Mouse (Mus musculus) adrenal gland, postnatal 36 days (tissue): Measurements from ENCODE around the gene Efcab12. TPM values are rescaled to one million over a fixed set of nuclear protein-coding genes. Genes with fewer than 3 reads are reported as not detected.
A peak's percentile ranks its signal among the peaks of the same experiment; 100 is the strongest.
"Not testable (repeated sequence)": the region's sequence is repeated elsewhere in the genome, so short reads cannot be mapped to it uniquely, and the experiment has no call there.

Experiments used
- DNase-seq, 2 experiments: peaks; one replicate each; pipeline ENCODE4 v3.0.0; 2021; ENCODE audit warnings: mixed read lengths in 1 of 2
- long read RNA-seq, 2 experiments: library from polyadenylated mRNA; stranded (forward); transcript quantifications; one replicate each; pipeline ENCODE4 v2.0.0; 2021; ENCODE audit warnings: borderline sequencing depth in 2 of 2
- total RNA-seq, 2 experiments: library from RNA; stranded (reverse); gene quantifications; 2 replicates each; pipeline ENCODE4 v1.2.3; 2021

The Efcab12 gene
- under 1 TPM; 0.36 to 0.86 TPM for total RNA-seq
- long read RNA-seq, experiment 1, partial matches to known transcripts: 0 of 1 reads
- long read RNA-seq, experiment 1, other reads (novel, unspliced or antisense): 0 of 1 reads
- long read RNA-seq, experiment 2: 0 reads

DNA sequence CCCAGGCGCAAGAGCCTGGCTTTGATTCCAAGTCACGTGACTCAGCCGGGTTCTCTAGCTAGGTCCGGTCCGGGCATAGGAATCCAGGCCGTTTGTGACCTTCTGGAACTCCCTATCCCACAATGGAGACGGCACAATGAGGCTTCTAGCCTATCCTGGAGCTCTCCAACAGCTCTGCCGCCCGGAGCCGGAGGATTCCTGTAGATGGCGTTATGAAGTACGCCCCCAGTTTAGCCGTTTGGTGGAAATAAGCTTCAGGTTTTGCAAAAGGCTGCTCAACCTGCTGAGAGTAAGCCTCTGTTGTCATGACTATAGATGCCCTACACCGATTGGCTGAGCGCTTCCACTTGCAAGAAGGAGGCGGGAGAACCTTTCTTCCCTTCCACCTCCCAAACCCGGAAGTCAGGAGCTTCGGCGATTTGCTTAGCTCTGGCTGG is at the start of gene Efcab12:
Gene Efcab12 (minus strand): TSS at position 252 of the 437 bp plus-strand sequence.
- DNase-seq: peak; percentile 78 to 81

DNA sequence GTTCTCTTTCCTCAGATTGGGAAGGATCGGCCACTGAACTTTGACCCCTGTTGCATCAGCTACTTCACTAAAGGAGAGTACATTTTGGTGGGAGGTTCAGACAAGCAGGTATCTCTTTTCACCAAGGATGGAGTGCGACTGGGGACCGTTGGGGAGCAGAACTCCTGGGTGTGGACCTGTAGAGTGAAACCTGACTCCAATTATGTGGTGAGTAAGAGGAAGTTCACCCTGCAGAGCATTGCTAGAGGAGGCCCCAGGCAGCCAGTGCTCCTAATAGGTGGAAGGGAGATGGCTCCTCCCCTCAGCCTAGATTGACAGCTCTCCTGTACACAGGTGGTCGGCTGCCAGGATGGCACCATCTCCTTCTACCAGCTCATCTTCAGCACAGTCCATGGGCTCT is 48.7 kb upstream of the Efcab12 start:
- no peak for DNase-seq

DNA sequence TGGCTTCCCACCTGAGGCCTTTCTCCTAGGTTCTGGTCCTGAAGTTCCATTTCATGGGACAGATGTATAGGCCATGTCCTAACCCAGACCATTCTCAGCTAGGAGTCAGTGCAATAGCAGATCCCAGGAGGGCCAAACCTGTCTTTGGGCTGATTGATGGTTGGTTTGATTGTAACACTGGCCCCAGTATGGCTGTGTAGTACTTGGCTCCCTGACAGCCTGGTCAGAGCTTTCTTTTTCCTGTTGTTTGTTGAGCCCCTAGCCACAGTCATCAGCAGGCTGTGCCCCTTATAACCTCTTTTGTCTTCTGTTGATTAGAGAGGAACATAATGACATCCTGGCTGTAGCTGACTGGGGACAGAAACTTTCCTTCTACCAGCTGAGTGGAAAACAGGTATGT is 45.8 kb upstream of the Efcab12 start:
- peak in 1 of 2 experiments; percentile 41 for DNase-seq

DNA sequence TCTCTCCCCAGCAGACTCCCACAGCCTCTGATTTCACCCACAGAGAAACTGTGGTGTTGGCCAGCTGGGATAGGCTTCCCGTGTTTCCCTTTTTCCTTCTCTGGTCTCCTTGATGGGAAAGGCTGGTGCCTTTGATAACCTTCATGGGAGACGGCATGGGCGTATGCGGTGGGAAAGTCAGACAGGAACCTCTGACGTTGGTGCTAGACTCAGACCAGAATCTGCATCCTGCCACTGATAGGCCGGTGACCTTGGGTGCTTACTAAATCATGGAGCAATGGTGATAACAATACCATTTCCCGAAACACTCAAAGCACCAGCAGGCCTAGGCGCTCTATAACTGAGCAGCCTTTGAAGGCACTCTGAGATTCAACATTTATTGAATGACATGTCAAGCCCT is 42.5 kb upstream of the Efcab12 start:
- peak; percentile 49 to 52 for DNase-seq

DNA sequence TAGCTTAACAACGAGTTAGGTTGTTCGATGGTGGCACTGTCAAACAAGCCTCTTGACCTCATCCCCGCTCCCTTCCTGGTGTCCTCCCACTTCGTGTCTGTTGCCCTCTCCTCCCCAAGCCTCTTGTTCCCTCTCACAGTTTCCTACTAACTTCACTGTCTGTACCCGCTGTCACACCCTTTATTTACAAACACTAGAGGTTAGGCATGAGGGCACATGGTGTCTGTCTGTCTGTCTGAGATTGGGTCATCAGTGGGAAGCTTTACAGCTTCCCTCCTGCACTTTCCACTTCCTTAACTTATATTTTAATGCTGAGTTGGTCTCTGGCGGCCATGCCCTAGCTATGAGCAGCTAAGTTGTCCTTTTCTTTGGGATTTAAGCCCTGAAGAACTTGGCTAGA is 41.5 kb upstream of the Efcab12 start:
- no peak for DNase-seq

DNA sequence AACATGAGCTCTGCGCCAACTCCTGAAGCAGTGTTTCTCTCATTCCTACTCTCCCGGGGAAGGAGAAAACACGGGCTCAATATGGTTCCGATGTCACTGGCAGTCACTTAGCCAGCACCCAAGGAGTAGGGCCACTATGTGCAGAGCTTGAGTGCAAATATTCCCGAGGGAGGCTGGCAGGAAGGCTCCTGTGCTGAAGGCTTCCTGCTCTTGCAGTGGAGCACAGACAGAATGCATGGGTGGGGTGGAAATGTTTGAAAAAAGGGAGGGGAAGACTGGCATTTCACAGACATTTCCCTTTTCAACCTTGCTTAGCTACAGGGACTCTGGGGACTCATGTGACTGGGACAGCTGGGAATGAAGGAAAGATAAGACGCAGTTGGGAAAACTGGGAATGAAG is 40.5 kb upstream of the Efcab12 start:
- DNase-seq: no peak

DNA sequence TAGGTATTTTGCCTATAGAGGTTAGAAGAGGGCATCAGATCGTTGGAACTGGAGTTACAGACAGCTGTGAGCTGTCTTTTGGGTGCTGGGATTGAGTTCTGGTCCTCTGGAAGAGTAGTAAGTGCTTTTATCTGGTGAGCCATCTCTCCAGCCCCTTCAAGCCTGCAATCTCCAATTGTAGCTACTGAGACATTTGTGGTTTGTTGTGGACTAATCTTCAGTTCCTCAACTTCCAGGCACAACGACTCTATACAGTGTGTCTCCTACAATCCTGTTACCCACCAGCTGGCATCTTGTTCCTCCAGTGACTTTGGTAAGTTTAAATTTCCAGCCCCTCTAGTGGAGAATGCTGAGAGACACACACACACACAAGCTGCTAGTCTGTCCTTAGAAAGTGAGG is 39.0 kb upstream of the Efcab12 start:
- DNase-seq: no peak

DNA sequence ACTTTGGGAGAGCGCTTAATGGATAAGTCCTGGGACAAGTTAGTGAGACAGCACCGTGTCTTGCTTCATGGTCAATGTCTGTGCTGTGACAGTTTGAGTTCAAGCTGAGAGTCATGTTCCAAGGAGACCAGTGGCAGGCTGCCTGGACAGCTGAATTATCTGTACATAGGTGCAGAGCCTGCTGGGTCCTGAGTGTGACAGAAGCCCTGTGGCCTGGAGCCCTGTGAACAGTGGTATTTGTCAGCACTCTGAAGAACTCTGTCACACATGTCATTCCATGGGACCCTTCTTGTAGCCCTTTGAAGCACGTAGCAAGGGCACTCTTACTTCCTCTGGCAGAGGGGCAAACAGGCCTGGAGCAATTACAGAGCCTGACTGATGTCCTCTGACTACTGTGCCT is 33.1 kb upstream of the Efcab12 start:
- not testable (repeated sequence) for DNase-seq

DNA sequence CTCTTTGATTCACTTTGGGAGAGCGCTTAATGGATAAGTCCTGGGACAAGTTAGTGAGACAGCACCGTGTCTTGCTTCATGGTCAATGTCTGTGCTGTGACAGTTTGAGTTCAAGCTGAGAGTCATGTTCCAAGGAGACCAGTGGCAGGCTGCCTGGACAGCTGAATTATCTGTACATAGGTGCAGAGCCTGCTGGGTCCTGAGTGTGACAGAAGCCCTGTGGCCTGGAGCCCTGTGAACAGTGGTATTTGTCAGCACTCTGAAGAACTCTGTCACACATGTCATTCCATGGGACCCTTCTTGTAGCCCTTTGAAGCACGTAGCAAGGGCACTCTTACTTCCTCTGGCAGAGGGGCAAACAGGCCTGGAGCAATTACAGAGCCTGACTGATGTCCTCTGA is 28.9 kb upstream of the Efcab12 start:
- DNase-seq: not testable (repeated sequence)

DNA sequence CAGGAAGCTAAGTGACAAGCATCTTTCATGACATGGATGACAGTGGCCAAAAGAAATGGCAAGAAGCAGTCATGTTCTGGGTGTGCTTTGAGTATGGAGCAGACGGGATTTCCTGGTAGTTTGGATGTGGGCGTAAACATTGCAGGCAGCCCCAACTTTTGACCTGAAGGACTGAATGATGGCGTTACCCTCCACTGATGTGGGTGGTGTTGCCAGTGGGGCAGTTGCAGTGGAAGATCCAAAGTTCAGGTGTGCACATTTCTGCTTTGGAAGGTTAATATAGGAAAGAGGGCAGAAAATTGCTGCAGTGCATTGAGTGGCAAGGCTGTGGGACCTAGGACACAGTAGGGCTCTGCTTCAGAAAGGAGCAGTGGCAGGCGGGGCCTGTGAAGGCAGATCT is 27.0 kb upstream of the Efcab12 start:
- DNase-seq: no peak

DNA sequence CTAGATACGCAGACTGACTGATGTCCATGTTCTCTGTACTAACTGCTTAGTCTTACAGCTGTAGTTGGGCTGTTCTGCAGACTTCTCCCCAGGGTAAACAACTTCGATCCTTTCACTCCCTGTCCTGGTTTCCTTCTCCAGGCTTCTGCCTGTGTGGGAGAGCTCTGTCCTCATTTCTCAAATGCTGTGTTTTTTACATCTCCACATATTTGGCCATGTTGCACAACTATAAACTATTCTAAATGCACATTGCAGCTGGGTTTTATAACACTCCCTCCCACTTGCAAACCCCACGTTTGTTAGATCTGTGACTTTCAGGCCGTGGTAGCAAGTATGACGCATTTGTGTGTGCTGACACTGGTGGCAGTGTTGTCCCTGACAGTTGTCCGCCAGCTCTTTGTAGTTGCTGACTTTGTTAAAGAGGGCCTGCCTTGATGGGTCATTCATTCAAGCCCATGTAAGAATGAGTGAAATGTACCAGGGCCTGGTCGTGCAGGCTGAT is 25.2 kb upstream of the Efcab12 start:
- DNase-seq: peak; percentile 23 to 35

DNA sequence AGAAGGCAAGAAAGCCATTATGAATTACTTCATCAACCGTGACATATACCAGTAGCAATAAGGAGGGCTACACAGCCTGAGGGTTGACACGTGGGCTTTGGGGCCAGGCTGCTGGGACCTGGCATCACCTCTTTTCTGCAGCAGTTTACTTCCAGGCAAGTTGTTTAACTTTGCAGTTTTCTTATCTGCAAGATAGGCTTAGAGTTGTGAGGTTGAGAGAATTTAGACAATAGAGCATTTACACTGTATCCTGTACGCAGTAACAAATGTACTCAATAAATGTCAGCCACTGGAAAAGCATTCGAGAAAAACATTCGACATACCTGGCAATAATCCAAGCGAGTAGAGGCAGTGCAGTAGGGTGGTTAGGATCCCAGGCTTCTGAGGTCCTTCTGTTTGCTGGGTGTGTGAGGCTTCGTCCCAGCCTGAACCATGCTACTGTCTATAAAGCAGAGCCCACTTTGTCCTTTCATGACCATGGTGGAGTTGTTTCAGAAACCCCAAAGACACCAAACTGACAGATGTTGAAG is 21.9 kb upstream of the Efcab12 start:
- no peak for DNase-seq

DNA sequence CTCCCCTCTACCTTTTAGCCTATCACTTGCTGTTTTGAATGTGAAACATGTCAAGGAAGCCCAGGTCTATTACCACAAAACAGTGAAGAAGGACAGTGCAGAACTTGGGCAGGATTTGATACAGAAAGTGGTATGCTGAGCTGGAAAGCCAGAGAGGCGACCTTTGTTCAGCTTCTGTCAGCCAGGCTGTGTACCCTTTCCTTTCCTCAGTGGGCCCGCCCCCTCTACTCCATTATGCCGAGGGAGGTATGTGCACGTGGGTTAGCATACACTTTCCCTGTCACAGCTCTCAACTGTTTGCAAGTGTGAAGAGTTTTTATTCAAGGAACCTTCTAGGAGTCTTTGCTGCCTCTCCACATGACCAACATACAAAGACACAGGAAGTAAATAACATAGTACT is 21.0 kb upstream of the Efcab12 start:
- DNase-seq: no peak

DNA sequence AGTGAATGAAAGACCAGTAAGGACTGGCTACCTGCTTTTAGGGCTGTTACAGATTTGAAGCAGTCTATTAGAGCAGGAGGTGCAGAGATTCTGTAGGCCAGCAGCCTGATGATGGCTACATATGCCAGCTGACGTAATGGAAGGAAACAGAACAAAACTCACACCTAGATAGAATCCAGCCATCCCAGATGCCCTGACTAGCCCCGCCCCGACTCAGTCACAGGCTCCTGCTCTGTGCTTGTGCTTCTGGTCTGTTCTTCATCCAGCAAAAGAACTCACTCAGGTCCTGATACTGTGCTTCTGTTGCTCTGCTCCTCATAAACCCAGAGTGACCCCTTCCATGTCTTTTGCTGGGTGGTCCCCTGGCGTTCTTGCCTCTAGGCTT is 18.1 kb upstream of the Efcab12 start:
- peak in 1 of 2 experiments; percentile 24 for DNase-seq

DNA sequence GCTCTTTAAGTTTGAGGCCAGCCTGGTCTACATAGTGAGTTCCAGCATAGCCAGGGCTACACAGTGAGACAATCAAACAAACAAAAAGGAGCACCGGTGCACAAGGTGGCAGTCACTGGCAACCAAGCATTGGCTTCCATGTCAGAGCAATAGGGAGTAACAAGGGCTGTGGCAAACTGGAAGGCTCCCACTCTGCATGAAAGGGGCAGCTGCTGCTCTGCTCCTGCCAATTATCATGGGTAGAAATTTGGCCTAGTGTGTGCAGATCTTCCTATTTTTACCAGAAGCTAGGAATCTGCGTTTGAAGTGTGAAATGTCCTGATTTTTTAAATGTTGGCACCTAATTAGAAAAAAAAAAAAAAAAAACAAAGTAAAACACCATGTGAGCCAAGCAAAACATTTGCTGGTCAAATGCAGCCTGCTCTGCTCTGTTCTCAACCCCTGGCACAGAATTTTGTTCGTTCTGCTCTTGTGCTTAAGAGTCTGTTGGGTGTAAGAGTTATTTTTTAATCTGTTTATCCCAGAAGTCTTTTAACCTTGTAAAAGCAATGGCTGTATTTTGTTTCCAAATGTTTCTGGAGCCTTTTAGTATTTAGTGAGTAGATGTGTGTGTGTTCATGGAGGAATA is 17.6 kb upstream of the Efcab12 start:
- DNase-seq: no peak

DNA sequence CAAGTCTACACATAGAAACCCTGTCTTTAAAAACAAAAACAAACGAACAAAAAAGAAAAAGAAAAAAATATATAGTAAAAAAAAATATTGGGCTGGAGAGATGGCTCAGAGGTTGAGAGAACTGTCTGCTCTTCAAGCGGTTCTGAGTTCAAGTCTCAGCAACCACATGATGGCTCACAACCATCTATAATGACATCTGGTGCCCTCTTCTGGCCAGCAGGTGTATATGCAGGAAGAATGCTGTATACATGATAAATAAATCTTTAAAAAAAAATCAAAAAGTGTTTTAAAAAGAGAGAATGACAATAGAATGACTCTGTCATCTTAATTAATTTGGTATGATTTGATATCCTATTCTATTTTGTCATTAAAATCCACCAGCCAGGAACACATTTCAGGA is 16.2 kb upstream of the Efcab12 start:
- DNase-seq: peak in 1 of 2 experiments; percentile 16

DNA sequence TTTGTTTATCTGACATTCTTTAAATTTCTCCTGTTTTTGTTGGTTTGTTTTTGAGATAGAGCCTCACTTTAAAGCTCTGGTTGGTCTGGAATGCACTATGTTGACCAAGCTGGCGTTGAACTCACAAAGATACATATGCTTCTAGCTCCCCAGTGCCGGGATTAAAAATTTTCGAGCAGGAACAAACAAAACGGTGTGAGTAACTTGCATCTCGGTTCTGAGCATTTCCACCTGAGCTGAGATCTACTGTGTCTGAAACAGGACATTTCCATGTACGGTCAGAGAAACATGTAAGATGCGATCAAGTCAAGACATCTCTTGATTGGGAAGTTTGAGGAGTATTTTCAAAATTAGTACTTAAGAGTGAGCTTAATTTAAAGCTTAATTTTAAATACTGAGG is 15.8 kb upstream of the Efcab12 start:
- DNase-seq: no peak

DNA sequence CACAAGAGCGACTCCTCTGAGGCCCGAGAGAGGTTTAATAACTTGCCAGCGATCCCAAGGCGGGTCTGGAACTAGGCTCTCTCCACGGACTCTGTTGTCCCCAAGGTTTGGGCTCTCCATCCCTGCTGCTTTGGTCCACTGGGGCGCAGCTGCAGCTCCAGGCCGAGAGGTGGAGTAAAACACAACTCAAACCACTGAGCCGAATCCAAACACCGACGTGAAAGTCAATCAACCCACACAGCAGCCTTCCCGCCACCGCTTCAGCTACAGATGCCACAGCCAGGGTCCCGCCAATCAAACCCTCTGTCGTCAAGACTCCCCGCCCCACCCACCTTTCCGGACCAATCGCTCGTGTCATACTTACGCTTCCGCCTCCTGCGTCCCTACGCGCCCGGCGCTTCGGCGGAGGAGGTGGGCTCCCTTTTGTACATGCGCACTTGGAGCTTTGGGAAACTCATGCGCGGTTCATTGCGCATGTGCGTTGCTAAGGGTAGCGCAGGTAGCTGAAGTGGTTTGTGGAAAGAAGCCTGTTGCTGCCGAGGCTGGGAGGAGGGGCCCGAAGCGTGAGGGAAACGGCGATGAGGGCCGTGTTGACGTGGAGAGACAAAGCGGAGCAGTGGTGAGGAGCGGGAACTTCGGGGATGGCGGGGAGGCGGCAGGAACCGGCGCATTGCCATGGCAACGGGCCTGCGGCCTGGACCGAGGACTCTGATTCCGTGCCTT is 15.0 kb upstream of the Efcab12 start, which contains the start of the genes Mbd4 and Ift122:
Gene Mbd4 (minus strand): TSS at position 281 of the 723 bp plus-strand sequence.
Gene Ift122 (plus strand): TSS at position 380 of the 723 bp plus-strand sequence.
- DNase-seq: peak; percentile 99

DNA sequence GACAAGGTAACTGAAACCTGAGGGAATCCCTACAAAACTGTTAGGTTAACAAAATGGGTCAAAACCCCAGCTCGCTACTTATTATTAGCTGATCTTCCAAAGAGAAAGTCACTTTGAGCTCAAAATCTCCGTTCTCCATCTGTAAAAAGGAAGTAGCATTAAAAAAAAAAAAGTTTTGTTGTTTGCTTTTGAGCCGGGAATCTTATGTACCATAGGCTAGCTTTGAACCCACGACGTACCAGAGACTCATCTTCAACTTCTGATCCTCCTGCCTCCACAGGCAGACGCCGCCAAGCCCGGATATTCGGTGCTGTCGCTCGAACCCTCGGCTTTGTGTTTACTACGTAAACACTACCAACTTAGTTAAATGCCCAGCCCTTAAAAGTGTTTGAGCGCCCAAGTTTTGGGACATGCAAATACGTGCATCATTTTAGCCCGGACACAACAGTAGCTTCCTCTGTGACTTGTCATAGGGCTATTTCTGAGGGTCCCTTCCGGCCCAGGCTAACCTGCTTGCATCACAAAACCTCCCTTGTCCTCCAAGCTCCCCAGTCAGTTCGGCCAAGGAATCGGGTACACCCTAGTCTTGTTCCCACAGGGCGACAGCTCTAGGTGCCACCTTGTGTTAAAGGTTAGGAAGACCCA is 14.4 kb upstream of the Efcab12 start:
- no peak for DNase-seq

DNA sequence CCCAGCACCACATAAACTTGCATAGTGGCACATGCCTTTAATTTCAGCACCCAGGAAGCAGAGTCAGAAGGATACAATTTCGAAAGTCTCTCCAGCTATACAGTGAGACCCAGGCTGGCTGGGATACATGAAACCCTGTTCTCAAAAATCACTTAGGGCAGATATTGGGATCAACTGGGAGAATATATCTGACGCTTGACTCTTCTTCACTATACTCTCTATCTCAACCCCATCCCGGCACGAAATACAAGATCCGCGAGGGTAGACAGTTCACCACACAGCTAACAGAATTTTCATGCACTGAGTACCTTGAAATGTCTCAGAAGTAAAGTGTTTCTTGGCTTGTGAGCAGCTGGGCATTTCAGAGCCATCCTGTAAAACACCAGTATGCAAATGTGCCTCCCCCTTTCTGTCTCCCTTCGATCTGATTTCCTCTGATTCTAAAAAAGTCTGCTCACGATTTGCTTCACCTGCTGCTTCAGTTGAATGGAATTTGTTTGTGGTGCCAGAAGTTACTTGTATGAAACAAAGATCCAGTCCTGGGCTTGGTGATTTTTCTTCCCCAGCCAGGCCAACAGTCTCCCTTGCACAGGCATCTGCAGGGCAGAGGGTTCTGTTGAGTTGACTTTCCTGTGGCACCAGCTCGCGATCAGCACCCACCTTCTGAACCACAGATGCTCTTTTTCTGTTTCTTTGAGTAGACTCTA is 10.5 kb upstream of the Efcab12 start:
- DNase-seq: no peak

DNA sequence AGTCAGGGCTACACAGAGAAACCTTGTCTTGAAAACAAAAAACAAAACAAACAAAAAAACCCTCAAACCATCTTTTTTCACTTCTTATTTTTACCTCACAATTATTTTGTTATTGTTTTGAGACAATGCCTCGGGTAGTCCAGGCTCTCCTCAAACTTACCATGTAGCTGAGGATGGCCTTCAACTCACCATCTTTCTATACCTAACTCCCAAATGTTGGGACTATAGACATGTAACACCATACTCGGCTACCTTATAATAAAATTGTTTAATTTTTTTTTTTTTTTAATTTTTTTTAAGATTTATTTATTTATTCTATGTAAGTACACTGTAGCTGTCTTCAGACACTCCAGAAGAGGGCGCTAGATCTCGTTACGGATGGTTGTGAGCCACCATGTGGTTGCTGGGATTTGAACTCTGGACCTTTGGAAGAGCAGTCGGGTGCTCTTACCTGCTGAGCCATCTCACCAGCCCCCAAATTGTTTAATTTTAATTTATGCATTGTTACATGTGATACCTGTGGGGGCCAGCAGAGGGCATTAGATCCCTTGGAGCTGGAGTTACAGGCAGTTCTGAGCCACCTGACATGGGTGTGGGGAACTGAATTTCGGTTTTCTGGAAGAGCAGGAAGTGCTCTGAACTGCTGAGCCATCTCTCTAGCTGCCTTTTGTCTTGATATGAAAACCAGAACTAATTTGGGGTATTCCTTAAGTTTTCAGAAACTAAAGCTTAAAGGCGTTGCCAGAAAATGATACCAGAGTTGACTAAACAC is 8.6 kb upstream of the Efcab12 start:
- DNase-seq: peak; percentile 52 to 72
